Mouse (Mus musculus): ENCODE measurements around the gene Zfp750. TPM values are rescaled to one million over a fixed set of nuclear protein-coding genes. Genes with fewer than 3 reads are reported as not detected.

Gene Zfp750
- polyA plus RNA-seq, 1 experiment = not detected

DNA sequence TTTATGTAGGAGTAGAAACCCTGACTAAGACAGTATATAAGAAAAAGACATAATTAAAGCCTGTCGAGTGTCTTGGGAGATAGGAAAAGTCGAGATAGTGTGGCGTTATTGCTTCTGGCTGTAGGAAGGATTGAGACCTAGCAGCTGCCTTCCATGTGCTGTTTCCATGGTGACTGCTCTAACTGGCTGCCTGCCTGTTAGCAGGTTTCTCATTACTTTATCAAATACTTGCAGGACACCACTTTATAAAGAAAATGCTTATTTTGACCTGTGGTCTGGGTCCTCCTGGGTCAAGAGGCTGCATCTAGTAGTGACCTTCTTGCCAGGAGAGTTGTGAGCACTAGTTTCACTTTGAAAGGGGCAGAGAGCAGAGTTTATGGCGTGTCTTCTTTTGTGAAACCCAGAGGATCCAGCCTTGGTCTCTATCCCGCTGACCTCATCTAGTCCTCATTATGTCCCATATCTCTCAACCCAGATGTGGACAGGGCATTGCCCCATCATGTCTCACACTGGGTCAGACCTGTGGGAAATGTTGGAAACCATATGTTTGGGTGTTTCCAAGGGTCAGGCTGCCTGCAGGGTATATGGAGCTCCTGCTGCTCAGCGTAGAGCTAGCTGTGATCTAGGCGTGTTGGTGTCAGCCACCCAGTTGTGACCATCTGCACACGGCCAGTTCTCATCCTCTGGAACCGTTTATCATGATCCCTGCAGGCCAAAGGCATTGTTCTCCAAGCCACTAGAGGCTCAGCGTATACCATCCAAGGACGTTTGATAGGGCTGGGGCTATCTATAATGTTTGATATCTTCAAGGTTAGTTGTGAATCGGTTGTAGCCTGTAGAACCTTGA is 30.1 kb upstream of the Zfp750 start:
- no peaks in the 10 kb centered on the region for H3K36me3 ChIP-seq (ENCODE audit: control insufficient read depth, insufficient read depth, low read length)
- H3K27ac ChIP-seq (ENCODE audit: insufficient read depth, low read depth, low read length) = peak overlapping the region; percentile 85
- H3K4me3 ChIP-seq (ENCODE audit: low read depth, low read length) = no peak overlapping the region
- H3K4me1 ChIP-seq (ENCODE audit: control insufficient read depth, insufficient read depth, insufficient read length, low read length) = peaks cover 55% of the 10 kb centered on the region
- TF ChIP-seq CTCF (IDR thresholded peaks at IDR 0.05; ENCODE audit: extremely low read depth, insufficient read length, insufficient replicate concordance, low read depth, low read length) = no peak
- no peak for TF ChIP-seq POLR2A (IDR thresholded peaks at IDR 0.05; ENCODE audit: low read depth, low read length)
- H3K27me3 ChIP-seq (ENCODE audit: control insufficient read depth, insufficient read depth, low read length) = no peaks in the 10 kb centered on the region
- 37% methylated on average over 12 of the region's 12 CpGs for WGBS

DNA sequence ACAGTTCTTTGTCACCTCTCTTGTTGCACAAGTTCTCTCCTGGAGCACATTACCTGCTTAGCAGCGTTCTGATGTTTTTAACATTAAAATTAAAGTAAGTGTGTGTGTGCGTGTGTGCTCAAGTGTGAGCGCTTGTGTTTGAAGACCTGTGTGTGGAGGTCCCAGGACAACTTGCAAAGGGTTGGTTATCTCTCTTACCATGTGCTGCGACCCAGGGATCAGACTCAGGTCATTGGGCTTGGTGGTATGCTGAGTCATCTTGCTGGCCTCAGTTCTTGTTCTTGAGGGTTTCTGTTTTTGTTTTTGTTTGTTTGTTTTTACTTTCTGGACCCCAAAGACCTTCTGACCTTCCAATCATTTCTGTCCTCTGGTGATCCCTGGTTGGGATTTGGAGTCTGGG is 28.8 kb upstream of the Zfp750 start:
- TF ChIP-seq POLR2A (IDR thresholded peaks at IDR 0.05; ENCODE audit: low read depth, low read length) (no peak), CTCF (IDR thresholded peaks at IDR 0.05; ENCODE audit: extremely low read depth, insufficient read length, insufficient replicate concordance, low read depth, low read length) (no peak)
- H3K27me3 ChIP-seq (ENCODE audit: control insufficient read depth, insufficient read depth, low read length) = no peaks in the 10 kb centered on the region
- H3K36me3 ChIP-seq (ENCODE audit: control insufficient read depth, insufficient read depth, low read length) = no peaks in the 10 kb centered on the region
- no peak overlapping the region for H3K4me3 ChIP-seq (ENCODE audit: low read depth, low read length)
- H3K4me1 ChIP-seq (ENCODE audit: control insufficient read depth, insufficient read depth, insufficient read length, low read length) = peaks cover 66% of the 10 kb centered on the region
- 74% methylated on average over 4 of the region's 4 CpGs for WGBS
- peak overlapping the region; percentile 82 for H3K27ac ChIP-seq (ENCODE audit: insufficient read depth, low read depth, low read length)

DNA sequence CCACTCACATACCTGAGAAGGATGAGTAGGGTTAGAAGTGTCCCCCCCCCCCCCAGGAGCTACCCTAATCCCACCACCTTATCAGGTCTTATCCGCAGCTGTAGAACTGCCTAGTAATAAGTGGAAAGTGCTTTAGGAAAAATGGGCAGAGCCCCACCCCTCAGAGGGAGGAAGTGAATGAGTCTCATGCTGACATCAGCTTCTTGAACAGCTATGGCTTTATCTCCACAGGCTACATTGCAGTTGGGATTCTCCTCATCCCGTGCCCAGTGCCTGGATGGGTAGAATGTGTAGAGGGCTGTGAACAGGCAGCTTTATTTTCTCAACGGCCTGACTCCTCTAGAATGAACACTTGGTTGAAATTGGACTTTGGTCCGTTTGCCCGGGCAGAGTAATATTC is 28.1 kb upstream of the Zfp750 start:
- no peak overlapping the region for H3K4me3 ChIP-seq (ENCODE audit: low read depth, low read length)
- peaks cover 69% of the 10 kb centered on the region for H3K4me1 ChIP-seq (ENCODE audit: control insufficient read depth, insufficient read depth, insufficient read length, low read length)
- H3K27me3 ChIP-seq (ENCODE audit: control insufficient read depth, insufficient read depth, low read length) = no peaks in the 10 kb centered on the region
- no peaks in the 10 kb centered on the region for H3K36me3 ChIP-seq (ENCODE audit: control insufficient read depth, insufficient read depth, low read length)
- TF ChIP-seq POLR2A (IDR thresholded peaks at IDR 0.05; ENCODE audit: low read depth, low read length) (no peak), CTCF (IDR thresholded peaks at IDR 0.05; ENCODE audit: extremely low read depth, insufficient read length, insufficient replicate concordance, low read depth, low read length) (no peak)
- H3K27ac ChIP-seq (ENCODE audit: insufficient read depth, low read depth, low read length) = peak overlapping the region; percentile 96
- WGBS = 19% methylated on average over 5 of the region's 5 CpGs

DNA sequence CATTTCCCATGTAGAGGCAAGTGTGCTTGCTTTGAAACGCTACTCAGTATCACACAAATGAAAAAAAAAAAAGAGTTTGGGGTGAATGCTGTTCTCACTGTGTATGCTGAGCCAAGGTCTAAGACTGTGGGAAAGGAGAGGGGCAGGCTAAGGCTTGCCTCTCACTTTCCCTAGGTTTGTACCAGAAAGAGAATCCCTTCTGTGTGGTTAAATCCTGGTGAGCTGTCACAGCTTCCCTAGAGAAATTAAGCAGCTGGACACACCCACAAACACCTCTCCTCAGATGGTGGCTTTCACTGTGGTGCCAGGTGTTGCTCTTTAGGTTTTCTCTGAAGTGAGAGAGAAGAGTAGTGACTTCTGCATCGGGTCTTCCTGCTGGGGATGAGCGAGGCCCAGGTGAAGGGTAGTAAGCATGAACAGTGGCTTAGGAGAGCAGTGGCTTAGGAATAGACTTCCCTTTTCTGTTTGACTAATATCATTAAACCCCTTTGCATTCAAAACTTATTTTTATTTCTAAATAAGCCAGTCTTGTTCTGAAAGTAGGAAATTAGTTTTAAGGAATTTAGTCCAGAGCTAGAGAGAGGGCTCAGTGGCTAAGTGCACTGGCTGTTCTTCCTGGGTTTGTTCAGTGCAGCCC is 26.4 kb upstream of the Zfp750 start:
- WGBS = 44% methylated on average over 3 of the region's 3 CpGs

DNA sequence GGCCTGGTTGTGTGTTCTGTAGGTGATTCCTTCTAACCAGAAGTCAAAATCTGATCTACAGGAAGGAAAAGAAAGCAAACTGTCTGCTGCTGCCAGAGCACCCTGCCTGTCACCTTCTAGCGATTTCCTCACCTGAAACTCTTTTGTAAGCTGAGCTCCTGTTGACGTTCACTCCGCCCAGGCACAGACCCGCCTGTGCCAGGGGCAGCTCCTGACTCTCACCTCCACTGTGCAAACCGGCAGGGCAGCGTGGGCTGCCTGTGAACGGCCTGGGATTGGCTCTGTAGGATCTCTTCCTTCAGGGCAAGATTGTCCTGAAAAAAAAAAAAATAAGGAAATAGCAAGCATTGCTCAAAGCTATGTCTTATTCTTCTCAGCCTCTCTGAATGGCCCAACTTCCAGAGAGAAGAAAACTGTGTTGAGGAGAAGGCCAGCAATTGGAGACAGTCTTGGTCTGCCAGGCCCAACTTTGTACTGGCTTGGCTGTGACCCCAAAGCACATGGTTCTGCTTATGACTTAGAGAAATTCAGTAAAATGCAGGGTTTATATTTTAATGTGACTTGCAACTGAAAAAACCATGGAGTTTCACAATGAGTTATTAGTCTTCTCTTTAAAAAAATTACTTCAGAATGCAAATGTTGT is 25.7 kb upstream of the Zfp750 start:
- H3K36me3 ChIP-seq (ENCODE audit: control insufficient read depth, insufficient read depth, low read length) = no peaks in the 10 kb centered on the region
- peak overlapping the region; percentile 92 for H3K27ac ChIP-seq (ENCODE audit: insufficient read depth, low read depth, low read length)
- WGBS = 29% methylated on average over 7 of the region's 7 CpGs
- H3K4me3 ChIP-seq (ENCODE audit: low read depth, low read length) = no peak overlapping the region
- no peaks in the 10 kb centered on the region for H3K27me3 ChIP-seq (ENCODE audit: control insufficient read depth, insufficient read depth, low read length)
- TF ChIP-seq POLR2A (IDR thresholded peaks at IDR 0.05; ENCODE audit: low read depth, low read length) (no peak), CTCF (IDR thresholded peaks at IDR 0.05; ENCODE audit: extremely low read depth, insufficient read length, insufficient replicate concordance, low read depth, low read length) (no peak)
- peaks cover 50% of the 10 kb centered on the region for H3K4me1 ChIP-seq (ENCODE audit: control insufficient read depth, insufficient read depth, insufficient read length, low read length)

More for the DNA sequence above, 26.4 kb upstream of the Zfp750 start:
- Histone ChIP-seq H3K27ac (ENCODE audit: insufficient read depth, low read depth, low read length) (no peak overlapping the region; the same call in 1 of the 2 replicates), H3K4me1 (ENCODE audit: control insufficient read depth, insufficient read depth, insufficient read length, low read length) (peaks cover 54% of the 10 kb centered on the region), H3K27me3 (ENCODE audit: control insufficient read depth, insufficient read depth, low read length) (no peaks in the 10 kb centered on the region), H3K4me3 (ENCODE audit: low read depth, low read length) (no peak overlapping the region), H3K36me3 (ENCODE audit: control insufficient read depth, insufficient read depth, low read length) (no peaks in the 10 kb centered on the region)
- TF ChIP-seq POLR2A (IDR thresholded peaks at IDR 0.05; ENCODE audit: low read depth, low read length) = no peak
- no peak for TF ChIP-seq CTCF (IDR thresholded peaks at IDR 0.05; ENCODE audit: extremely low read depth, insufficient read length, insufficient replicate concordance, low read depth, low read length)

DNA sequence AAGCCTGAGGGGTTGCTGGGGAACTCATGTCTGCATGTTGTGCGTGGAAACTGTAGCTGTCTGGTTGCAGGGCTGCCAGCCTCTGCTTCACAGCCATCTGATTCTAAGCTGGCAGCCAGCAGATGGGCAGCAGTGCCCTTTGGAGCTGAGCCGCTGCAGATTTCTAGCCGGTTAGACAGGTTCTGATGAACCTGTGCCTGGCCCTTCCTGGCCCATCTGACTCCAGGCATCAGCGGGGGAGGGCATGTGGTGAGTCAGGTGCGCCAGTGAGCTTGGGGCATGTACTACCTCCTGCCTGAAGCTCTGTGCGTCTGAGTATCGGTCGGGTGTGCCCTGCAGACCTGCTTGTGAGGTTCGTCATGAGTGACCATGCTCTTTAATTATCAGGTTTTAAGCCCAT is 24.8 kb upstream of the Zfp750 start:
- Histone ChIP-seq H3K4me1 (ENCODE audit: control insufficient read depth, insufficient read depth, insufficient read length, low read length) (peaks cover 42% of the 10 kb centered on the region), H3K27ac (ENCODE audit: insufficient read depth, low read depth, low read length) (peak overlapping the region; percentile 92), H3K27me3 (ENCODE audit: control insufficient read depth, insufficient read depth, low read length) (no peaks in the 10 kb centered on the region), H3K36me3 (ENCODE audit: control insufficient read depth, insufficient read depth, low read length) (no peaks in the 10 kb centered on the region), H3K4me3 (ENCODE audit: low read depth, low read length) (no peak overlapping the region)
- WGBS = 38% methylated on average over 9 of the region's 9 CpGs
- TF ChIP-seq POLR2A (IDR thresholded peaks at IDR 0.05; ENCODE audit: low read depth, low read length) = peak; percentile 39; the same call in 1 of the 2 replicates
- TF ChIP-seq CTCF (IDR thresholded peaks at IDR 0.05; ENCODE audit: extremely low read depth, insufficient read length, insufficient replicate concordance, low read depth, low read length) = no peak

Data from small intestine, adult 2 months (tissue).